Mouse (Mus musculus): Measurements from ENCODE around the gene Ifi214.
"Not testable (repeated sequence)": the region's sequence is repeated elsewhere in the genome, so short reads cannot be mapped to it uniquely, and the experiment has no call there.

The Ifi214 gene

DNA sequence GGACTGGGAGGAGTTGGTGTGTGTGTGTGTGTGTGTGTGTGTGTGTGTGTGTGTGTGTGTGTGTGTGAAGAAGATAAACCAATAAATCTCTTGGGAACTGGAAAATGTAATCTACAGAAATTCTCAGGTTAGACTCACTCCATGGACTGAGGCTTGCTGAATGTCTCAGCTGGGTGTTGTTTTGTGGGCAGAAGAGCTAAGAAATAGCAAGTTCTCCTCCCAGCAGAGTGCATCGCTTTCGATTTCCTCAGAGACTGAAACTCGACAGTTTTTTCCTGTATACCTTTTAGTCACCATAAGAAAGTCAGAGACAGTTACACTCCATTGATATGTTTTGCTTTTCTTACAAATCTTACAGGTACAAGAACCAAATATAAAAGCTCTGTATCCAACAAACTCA, at the start of gene Ifi214:
Ifi214 (minus strand) TSS at position 167 of the 400 bp plus-strand sequence.
- not testable (repeated sequence) for DNase-seq (ENCODE audit: low spot score)

DNA sequence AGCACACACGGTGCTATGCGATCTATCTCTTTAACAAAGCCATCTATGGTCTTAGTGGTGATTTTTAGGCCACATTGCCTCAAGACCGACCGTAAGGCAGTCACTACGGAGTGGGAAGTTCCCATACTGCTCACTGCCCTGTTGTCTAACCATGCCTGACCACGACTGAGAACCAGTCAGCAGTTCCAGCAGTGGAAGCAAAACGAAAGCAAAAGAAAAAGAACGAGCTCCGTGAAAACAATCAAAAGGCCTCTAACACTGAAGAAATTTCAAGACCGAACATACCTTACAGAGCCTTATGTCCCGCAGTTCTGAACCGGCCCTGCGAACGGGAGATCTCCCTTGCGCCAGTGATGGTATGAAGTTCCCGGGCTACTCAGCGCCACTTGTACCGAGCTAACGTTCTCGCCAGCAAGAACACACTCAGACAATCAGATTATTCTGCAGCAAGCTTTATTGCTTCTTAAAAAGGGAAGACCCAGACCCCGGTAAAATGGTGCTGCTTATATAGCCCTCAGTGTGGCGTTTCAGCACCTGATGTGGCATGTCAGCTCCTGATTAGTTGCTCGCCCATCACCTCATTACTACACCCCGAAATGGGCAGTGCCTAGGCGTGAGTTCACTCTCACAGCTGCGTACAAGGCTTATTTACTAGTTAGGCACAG, 44.3 kb upstream of the Ifi214 start:
- no peak for DNase-seq (ENCODE audit: low spot score)

DNA sequence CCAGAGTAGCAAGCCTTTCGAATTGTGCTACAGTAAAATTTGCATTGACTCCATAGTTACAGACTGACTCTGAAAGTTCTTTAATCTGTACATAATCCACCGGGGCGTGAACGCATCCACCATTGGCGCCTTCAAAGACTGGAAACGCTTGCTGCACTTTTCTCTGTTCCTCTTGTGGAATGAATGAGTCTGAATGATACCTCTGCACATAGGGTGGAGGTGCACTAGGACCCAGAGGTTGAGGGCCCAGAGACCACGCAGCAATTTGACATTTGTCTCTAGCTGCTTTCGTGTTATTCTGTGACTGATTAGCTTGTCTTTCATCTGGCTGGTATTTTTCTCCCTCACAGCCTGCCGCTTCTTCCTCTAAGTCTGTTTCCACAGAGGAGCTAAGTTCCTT, 43.3 kb upstream of the Ifi214 start:
- no peak for DNase-seq (ENCODE audit: low spot score)

DNA sequence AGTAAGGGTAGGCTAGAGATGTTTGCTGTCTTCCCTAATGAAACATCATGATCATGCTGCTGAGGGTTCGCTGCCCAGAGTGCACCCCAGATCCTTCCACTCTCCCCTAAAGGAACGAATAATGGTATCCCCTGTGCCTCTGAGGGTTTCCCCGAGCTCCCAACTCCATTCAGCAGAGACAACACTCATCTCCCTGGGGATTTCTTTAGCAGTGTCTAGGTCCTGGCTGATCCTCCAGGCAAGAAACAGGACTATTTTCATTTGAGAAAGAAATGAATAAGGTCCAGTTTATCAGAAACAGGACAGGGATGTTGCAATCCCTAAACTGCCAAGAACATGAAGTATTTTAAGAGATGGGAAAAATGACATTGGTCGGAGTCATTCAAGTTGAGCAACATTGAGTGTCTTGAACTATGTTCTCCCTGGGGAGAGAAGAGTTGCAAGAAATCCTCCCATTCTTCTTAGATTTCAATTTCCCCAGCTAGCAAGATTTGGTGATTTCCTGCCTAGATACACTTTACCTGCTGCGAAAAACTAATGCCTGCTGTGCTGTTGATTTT, 14.8 kb upstream of the Ifi214 start:
- DNase-seq (ENCODE audit: low spot score) = not testable (repeated sequence)

DNA sequence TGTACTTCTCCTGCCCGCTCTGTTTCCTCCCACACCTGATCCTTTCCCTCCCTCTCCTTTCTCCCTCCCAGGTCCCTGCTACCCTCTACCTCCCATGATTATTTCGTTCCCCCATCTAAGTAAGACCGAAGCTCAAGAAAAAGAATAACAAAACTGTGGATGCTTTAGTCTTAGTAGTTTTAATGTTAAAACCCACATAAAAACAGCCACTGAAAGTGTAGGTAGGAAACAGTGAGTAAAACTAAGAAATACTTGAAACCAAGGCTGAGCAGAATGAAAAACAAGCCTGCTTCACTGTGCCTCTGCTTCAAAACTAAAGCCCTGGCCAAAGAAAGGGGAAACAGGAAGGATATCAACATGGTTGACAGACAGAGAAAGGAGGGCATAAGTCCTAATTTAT, 13.0 kb upstream of the Ifi214 start:
- not testable (repeated sequence) for DNase-seq (ENCODE audit: low spot score)

DNA sequence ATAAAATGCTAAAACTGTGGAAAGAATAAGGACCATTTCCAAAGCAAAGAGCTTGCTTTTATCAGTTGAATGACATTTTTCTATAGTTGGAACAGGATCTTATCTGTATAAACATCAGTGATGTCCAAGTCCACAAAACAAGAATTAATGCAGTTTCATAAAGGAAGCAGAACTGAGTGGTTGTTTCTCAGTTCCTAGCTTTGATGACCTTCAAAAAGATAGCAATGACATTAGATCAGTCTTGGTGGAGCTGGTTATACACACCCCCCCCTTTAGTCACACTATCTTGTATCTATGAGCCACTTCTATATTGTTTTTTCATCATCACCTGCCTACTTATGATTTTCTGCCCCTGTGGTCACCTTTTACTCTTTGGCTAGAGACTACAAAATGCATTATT, 14.3 kb downstream of the Ifi214 start:
- no peak for DNase-seq (ENCODE audit: low spot score)

DNA sequence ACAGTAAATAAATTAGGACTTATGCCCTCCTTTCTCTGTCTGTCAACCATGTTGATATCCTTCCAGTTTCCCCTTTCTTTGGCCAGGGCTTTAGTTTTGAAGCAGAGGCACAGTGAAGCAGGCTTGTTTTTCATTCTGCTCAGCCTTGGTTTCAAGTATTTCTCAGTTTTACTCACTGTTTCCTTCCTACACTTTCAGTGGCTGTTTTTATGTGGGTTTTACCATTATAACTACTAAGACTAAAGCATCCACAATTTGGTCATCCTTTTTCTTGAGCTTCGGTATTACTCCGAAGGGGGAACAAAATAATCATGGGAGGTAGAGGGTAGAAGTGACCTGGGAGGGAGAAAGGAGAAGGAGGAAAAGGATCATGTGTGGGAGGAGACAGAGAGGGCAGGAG, 25.2 kb downstream of the Ifi214 start:
- DNase-seq (ENCODE audit: low spot score) = not testable (repeated sequence)

DNA sequence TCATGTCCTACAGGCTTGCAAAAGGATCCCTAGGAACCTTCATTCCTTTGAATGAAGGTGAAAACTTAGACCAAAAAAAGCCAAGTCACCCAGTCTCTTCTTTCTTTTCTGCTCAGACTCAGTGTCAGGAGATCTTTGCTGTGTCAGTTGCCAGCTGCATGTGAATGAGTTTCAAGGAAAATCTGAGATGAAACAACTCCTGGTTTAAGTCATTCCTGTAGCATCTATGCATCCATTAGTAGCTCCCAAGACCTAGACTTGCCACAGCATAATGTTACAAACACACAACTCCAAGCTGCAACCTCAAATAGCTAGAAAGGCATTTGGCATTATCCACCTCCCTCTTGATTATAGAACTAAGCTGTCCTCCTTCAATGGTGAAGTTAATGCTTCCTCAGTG, 44.3 kb downstream of the Ifi214 start:
- not testable (repeated sequence) for DNase-seq (ENCODE audit: low spot score)

DNA sequence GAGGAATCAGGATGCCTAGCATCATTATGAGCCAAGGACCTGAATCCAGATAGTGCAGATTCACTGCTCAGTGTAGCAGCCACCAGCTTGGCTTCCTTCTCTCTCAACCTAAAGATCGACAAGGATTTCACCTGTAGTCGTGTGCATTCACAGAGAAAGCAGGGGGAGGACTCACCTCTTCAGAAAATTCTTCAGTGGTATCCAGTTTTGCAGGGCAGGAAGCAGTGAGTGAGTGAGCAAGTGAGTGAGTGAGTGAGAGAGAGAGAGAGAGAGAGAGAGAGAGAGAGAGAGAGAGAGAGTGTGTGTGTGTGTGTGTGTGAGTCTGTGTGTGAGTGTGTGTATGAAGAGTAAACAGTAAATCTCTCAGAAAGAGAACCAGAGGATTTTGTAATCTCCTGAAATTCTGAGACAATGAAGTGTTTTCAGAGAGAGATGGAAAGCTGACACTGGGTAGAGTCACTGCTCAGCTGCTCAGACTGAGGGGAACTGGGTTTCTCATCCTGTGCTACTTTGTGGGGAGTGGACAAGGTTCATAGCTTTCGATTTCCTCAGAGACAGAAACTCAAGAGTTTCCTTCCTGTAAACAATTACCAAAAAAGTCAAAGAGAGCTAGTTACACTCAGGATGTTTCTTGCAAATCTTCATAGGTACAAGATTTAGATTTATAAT, 44.8 kb downstream of the Ifi214 start, which contains the start of gene Ifi206:
Ifi206 (minus strand) TSS at position 230 of the 669 bp plus-strand sequence.
- DNase-seq (ENCODE audit: low spot score) = not testable (repeated sequence)

DNA sequence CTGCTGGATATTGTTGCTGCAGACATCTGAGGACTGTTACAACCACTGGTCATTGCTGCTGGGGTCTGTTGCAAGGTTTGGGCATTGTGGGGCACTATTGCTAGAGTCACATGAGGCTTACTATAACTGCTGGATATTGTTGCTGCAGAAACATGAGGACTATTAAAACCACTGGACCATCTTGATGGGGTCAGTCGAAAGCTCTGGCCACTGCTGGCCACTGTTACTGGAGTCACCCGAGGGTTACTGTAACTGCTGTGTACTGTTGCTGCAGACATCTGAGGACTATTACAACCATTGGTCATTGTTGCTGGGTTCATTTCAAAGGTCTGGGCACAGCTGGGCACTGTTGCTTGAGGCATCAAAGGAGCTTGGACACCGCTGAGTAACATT, 54.6 kb downstream of the Ifi214 start:
- not testable (repeated sequence) for DNase-seq (ENCODE audit: low spot score)

DNA sequence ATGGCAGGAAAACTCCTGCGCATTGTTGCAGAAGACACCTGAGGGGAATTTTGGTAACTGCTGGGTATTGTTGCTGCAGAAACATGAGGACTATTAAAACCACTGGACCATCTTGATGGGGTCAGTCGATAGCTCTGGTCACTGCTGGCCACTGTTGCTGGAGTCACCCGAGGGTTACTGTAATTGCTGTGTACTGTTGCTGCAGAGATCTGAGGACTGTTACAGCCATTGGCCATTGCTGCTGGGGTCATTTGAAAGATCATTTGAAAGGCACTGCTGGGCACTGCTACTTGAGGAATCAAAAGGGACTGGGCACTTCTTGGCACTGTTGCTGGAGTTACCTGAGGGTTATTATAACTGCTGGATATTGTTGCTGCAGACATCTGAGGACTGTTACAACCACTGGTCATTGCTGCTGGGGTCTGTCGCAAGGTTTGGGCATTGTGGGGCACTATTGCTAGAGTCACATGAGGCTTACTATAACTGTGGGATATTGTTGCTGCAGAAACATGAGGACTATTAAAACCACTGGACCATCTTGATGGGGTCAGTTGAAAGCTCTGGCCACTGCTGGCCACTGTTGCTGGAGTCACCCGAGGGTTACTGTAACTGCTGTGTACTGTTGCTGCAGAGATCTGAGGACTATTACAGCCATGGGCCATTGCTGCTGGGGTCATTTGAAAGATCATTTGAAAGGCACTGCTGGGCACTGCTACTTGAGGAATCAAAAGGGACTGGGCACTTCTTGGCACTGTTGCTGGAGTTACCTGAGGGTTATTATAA, 55.2 kb downstream of the Ifi214 start:
- not testable (repeated sequence) for DNase-seq (ENCODE audit: low spot score)

Data from layer of hippocampus, adult 11-12 months (tissue).